Mouse (Mus musculus): ENCODE measurements around the gene Opn4. TPM values are rescaled to one million over a fixed set of nuclear protein-coding genes. Genes with fewer than 3 reads are reported as not detected.

The Opn4 gene
- 0.20 and 0.63 TPM in 2 replicates for polyA plus RNA-seq (2015; fragmentation: Nextera tagmentation; extraction: Ambion mirVana)

DNA sequence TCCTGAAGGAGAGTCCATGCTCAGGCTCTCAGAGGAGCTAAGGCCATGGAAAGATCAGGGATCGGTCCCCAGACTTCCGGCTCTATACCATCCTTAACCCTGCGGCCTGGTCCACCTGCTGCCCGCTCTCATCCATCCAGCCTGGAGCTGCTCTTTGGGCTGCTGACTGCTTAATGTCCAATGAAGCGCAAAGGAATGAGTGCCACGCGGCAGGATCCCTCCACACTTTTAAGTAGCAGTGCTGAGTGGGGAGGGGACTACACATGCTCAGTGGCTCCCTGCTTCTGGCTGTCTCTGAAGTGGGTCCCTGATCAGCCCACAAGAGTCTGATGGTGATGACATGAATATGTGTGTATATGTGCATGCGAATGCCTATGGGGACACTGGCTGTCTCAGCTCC lies at the start of gene Opn4:
Gene Opn4 (minus strand): TSS at position 202 of the 400 bp plus-strand sequence.
- no peaks in the 10 kb centered on the region for H3K36me3 ChIP-seq
- WGBS: 91% methylated on average over 8 of the region's 8 CpGs
- H3K4me2 ChIP-seq: no peak within 1 kb of the TSS
- ATAC-seq (ENCODE audit: insufficient number of reproducible peaks, low FRiP score, low TSS enrichment, low read depth): no peak
- no peaks in the 10 kb centered on the region for H3K4me1 ChIP-seq
- no peak within 1 kb of the TSS for H3K4me3 ChIP-seq
- no peaks in the 10 kb centered on the region for H3K9me3 ChIP-seq
- H3K27ac ChIP-seq: no peak within 1 kb of the TSS
- H3K9ac ChIP-seq: no peak within 1 kb of the TSS
- no peaks in the 10 kb centered on the region for H3K27me3 ChIP-seq

DNA sequence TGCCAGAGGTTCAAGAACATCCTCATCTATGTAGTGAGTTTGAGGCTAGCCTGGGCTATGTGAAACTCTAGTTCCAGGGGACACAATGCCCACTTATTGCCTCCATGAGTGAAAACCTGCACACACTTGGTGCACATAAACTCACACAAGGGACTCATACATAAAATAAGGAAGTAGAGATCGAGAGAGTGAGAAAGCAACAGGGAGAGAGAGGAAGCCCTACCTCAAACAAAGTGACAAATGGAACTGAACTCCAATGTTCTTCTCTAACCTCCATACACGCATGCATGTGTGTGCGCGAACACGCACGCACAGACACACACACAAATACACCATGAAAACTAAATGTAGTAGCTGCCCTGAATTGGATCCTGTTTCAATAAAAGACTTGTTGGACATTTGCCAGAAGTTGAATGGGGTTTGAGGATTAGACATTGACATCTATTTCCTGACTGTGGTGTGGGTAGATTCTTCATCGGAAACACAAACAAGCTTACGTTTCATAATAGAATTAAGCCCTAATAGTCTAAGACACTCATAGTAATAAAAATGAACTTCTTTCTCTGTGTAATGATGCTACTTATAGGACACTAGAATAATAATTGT lies 48.0 kb upstream of the Opn4 start:
- Histone ChIP-seq H3K9ac (no peak overlapping the region), H3K4me1 (no peaks in the 10 kb centered on the region), H3K36me3 (no peaks in the 10 kb centered on the region), H3K4me3 (no peak overlapping the region), H3K27ac (no peak overlapping the region), H3K27me3 (no peaks in the 10 kb centered on the region), H3K4me2 (no peak overlapping the region), H3K9me3 (no peaks in the 10 kb centered on the region)
- WGBS: 78% methylated on average over 8 of the region's 8 CpGs
- ATAC-seq (ENCODE audit: insufficient number of reproducible peaks, low FRiP score, low TSS enrichment, low read depth): no peak

DNA sequence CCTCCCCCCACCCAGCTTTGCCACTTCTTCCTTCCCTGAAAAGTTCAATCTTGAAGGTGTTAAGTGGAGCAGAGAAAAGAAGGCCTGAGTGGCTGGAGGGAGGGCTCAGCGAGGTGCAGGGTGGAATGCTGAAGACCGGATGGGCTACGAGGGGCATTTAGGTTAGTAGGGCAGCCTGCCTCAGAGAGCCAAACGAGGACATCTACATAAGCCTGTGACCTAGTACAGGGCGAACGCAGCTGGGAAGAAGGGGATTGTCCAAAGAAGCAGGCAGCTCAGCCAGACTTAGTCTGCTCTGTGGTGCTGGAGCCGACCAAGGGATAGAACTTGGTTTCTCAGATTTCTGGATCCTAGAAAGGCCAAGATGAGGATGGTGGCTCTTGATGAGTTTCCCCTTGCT lies 44.2 kb upstream of the Opn4 start:
- H3K9ac ChIP-seq: no peak overlapping the region

DNA sequence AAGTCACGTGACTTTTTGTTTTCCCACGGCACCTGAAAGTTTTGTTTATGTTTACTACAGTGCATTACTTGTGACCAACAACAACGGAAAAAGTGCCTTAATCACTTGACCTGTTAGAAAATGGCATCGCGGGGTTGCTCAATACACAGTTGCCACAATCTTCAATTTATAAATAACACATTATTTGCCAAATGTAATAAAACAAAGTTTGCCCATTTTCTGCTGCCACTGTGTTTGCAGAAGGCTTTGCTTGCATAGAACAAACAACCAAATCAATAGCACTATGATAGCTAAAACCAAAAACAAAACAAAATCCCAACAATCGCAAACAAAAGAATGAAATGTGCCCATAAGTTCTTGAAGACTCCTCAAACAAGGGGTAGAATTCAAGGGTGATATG lies 35.8 kb upstream of the Opn4 start:
- Histone ChIP-seq H3K4me3 (no peak overlapping the region), H3K9me3 (no peaks in the 10 kb centered on the region), H3K4me2 (no peak overlapping the region), H3K27ac (no peak overlapping the region), H3K36me3 (no peaks in the 10 kb centered on the region), H3K4me1 (no peaks in the 10 kb centered on the region), H3K9ac (no peak overlapping the region), H3K27me3 (no peaks in the 10 kb centered on the region)
- ATAC-seq (ENCODE audit: insufficient number of reproducible peaks, low FRiP score, low TSS enrichment, low read depth): no peak
- 82% methylated on average over 6 of the region's 6 CpGs for WGBS

More for the DNA sequence above, 44.2 kb upstream of the Opn4 start:
- 61% methylated on average over 7 of the region's 7 CpGs for WGBS
- Histone ChIP-seq H3K9me3 (no peaks in the 10 kb centered on the region), H3K4me3 (no peak overlapping the region), H3K4me2 (no peak overlapping the region), H3K36me3 (no peaks in the 10 kb centered on the region), H3K27me3 (no peaks in the 10 kb centered on the region), H3K27ac (no peak overlapping the region), H3K4me1 (no peaks in the 10 kb centered on the region)
- ATAC-seq (ENCODE audit: insufficient number of reproducible peaks, low FRiP score, low TSS enrichment, low read depth): no peak

DNA sequence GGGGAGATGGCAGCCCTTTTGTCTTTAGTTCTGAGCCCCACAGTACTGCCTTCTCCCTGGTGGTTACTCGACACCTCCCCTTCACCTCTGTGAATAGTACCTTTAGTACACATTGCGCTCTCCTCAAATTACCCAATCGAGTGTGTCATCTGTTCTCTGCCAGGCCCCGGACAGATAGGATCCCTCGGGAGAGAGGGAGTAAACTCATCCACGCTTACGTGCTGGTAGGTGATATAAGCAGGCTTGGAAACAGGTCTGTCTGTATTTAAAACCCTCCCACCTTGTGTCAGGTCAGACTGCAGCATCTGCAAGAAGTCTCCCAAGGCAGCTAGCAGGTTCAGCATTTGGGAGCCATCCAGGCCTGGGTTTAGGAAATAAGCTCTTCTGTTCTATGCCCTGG lies 35.2 kb upstream of the Opn4 start:
- Histone ChIP-seq H3K9me3 (no peaks in the 10 kb centered on the region), H3K9ac (no peak overlapping the region), H3K4me1 (no peaks in the 10 kb centered on the region), H3K4me2 (no peak overlapping the region), H3K27me3 (no peaks in the 10 kb centered on the region), H3K27ac (no peak overlapping the region), H3K4me3 (no peak overlapping the region), H3K36me3 (no peaks in the 10 kb centered on the region)
- WGBS: 37% methylated on average over 7 of the region's 7 CpGs
- no peak for ATAC-seq (ENCODE audit: insufficient number of reproducible peaks, low FRiP score, low TSS enrichment, low read depth)

DNA sequence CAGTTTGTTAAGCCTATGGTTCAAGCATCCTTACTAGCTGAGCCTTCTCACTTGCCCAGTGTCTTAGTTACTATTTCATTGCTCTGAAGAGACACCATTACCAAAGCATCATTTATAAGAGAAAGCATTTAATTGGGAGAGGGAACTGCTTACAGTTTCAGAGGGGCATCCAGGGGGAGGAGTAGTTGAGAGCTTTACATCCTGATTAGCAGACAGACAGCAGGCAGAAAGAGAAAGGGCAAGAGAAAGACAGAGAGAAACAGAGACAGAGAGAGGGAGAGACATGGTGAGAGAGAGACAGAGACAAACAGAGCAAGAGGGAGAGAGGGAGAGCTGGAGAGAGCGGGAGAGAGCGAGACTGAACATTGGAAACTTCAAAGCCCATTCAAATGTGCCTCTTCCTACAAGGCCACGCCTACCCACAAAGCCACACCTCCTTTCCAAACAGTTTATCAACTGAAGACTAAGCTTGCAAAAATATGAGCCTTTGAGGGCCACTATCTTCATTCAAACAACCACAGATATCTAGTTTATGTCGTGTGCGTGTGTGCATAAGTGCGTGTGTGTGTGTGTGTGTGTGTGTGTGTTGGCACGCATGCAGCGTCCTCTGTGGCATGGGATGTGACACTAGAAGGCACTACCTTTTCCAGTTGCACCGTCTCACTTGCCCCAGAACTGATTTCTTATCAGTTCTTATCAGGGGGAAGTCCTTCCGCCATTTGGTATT lies 32.9 kb upstream of the Opn4 start:
- H3K36me3 ChIP-seq: no peaks in the 10 kb centered on the region
- H3K9ac ChIP-seq: no peak overlapping the region
- ATAC-seq (ENCODE audit: insufficient number of reproducible peaks, low FRiP score, low TSS enrichment, low read depth): no peak
- H3K27ac ChIP-seq: no peak overlapping the region
- no peak overlapping the region for H3K4me2 ChIP-seq
- no peaks in the 10 kb centered on the region for H3K4me1 ChIP-seq
- H3K27me3 ChIP-seq: no peaks in the 10 kb centered on the region
- no peak overlapping the region for H3K4me3 ChIP-seq
- no peaks in the 10 kb centered on the region for H3K9me3 ChIP-seq
- WGBS: 72% methylated on average over 10 of the region's 10 CpGs

DNA sequence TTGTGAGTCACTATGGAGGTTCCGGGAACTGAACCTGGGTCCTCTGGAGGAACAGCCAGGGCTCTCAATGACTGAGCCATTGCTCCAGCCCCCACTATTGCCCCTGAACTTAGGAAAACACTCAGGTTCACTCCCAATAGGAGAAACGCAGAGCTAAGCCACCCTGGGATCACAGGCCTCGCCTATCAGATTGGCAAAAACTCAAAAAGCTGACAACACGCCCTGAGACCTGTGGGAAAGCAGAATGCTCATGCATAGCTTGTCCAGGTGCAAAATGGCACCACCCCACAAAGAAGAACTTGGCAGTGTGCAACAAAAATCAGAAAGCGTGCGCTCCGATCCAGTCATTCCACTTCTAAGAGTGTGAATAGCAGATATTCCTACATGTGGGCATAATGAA lies 26.9 kb upstream of the Opn4 start:
- 82% methylated on average over 7 of the region's 7 CpGs for WGBS
- ATAC-seq (ENCODE audit: insufficient number of reproducible peaks, low FRiP score, low TSS enrichment, low read depth): no peak
- Histone ChIP-seq H3K4me1 (no peaks in the 10 kb centered on the region), H3K27ac (no peak overlapping the region), H3K9ac (no peak overlapping the region), H3K4me3 (no peak overlapping the region), H3K27me3 (no peaks in the 10 kb centered on the region), H3K9me3 (no peaks in the 10 kb centered on the region), H3K4me2 (no peak overlapping the region), H3K36me3 (no peaks in the 10 kb centered on the region)

DNA sequence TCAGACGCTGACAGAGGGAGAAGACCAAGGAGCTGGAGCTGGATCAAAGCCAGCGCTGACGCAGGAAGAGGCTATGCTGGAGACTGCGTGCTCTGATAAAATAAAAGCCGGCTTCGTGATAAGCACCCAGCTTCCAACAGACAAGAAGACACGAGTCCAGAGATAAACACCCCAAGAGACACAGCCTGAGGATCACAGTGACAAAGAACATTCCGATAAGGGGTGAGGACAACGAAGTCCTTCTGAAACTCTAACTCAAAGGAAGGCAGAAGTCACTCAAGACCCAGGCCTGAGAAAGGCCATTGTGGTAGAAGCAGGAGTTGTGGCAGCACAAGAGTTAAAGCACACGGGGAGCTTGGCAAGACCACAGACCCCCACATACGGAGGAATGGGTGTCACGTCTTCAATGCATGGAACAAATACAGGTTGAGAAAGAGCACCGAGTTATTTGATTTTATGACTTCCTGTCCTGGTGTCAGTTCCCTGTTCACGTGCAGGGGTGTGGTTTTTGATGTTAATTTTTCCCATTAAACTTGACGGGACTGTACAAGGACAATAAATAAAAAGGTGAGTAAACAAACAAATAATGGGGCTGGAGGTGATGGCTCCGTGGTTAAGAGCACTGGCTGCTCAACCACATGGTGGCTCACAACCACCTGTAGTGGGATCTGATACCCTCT lies 23.7 kb upstream of the Opn4 start:
- Histone ChIP-seq H3K9ac (no peak overlapping the region), H3K4me2 (no peak overlapping the region), H3K27me3 (no peaks in the 10 kb centered on the region), H3K36me3 (no peaks in the 10 kb centered on the region), H3K9me3 (no peaks in the 10 kb centered on the region), H3K4me1 (no peaks in the 10 kb centered on the region), H3K27ac (no peak overlapping the region), H3K4me3 (no peak overlapping the region)
- no peak for ATAC-seq (ENCODE audit: insufficient number of reproducible peaks, low FRiP score, low TSS enrichment, low read depth)
- 62% methylated on average over 16 of the region's 16 CpGs for WGBS

DNA sequence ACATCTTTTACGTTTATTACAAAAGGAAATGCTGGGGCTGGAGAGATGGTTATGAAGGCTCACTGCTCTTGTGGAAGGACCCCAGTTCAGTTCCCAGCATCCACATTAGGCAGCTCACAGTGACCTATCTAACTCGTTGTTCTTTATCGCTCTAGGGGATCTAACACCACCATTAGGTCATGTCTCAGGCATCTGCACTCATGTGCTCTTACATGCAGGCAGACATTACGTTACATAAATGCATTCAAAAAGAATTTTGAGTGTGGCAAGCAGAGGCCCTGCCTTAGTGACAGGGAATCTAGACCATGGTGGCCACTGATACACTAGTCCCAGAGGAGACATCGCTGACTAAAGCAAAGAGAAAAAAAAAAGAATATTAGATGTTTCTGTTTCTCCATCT lies 23.1 kb upstream of the Opn4 start:
- ATAC-seq (ENCODE audit: insufficient number of reproducible peaks, low FRiP score, low TSS enrichment, low read depth): no peak
- H3K9ac ChIP-seq: no peak overlapping the region
- no peak overlapping the region for H3K27ac ChIP-seq
- no peaks in the 10 kb centered on the region for H3K36me3 ChIP-seq
- H3K4me3 ChIP-seq: no peak overlapping the region
- no peaks in the 10 kb centered on the region for H3K9me3 ChIP-seq
- H3K4me2 ChIP-seq: no peak overlapping the region
- H3K4me1 ChIP-seq: no peaks in the 10 kb centered on the region
- H3K27me3 ChIP-seq: no peaks in the 10 kb centered on the region
- 74% methylated on average over 5 of the region's 5 CpGs for WGBS

DNA sequence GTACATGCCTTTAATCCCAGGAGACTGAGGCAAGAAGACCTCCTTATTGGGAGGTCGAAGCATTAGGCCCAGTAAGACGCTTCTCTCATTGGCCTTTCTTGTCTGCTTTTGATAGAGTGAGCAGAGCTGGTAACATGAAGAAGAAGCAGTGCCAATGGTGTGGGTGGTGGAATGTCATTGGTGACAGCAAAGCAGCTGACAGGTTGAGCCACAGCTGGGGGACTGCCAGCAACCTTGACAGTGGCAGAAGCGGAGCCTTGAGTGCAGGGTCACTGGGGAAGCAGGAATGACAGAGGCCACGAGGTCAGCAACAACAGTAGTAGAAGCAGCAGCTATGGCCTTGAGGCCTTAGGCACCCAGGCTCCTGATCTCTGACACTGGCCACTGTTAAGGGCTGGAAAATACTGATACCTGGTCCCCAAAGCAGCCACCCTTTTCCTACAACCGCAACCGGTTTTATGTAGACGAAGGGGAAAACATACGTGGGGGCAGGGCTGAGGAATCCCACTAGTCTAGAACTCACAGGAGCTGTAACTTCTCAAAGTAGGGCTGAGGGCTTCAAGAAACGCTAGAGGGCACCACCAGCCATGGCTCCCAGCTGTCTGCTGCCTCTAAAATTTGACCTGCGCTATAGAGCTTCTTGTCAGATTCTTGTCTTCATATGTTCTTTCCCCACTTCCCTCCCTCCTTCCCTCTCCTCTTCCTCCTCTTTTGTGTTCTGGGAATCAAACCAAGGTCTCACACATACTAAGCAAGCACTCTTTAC lies 20.9 kb upstream of the Opn4 start:
- peaks cover 7% of the 10 kb centered on the region for H3K27me3 ChIP-seq
- H3K4me3 ChIP-seq: no peak overlapping the region
- WGBS: 34% methylated on average over 10 of the region's 10 CpGs

DNA sequence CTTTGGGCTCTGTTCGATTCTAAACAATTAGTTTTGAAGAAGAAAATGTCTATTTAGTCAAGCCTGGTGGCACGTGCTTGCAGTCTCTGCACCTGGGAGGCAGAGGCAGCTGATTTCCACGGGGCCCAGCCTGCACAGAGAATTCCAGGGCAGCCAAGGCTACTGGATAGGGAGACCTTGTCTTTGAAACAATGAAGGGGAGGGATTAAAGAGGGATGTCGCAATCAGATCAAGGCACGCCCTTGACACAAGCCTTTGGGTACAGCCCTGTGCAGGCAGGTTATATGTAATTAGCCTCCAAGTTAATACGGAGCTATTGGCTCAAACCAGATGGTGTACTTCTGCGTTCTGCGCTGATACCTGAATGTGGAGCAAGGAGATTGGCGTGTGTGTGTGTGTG lies 18.9 kb upstream of the Opn4 start:
- Histone ChIP-seq H3K9me3 (no peaks in the 10 kb centered on the region), H3K4me1 (peaks cover 9% of the 10 kb centered on the region; the same call in 1 of the 2 replicates), H3K27me3 (peaks cover 24% of the 10 kb centered on the region), H3K4me2 (no peak overlapping the region), H3K4me3 (no peak overlapping the region), H3K36me3 (no peaks in the 10 kb centered on the region), H3K9ac (no peak overlapping the region), H3K27ac (no peak overlapping the region)
- ATAC-seq (ENCODE audit: insufficient number of reproducible peaks, low FRiP score, low TSS enrichment, low read depth): no peak
- WGBS: 32% methylated on average over 9 of the region's 9 CpGs

More for the DNA sequence above, 20.9 kb upstream of the Opn4 start:
- Histone ChIP-seq H3K36me3 (no peaks in the 10 kb centered on the region), H3K9ac (no peak overlapping the region), H3K27ac (no peak overlapping the region), H3K4me2 (no peak overlapping the region), H3K9me3 (no peaks in the 10 kb centered on the region), H3K4me1 (no peaks in the 10 kb centered on the region)
- ATAC-seq (ENCODE audit: insufficient number of reproducible peaks, low FRiP score, low TSS enrichment, low read depth): no peak

DNA sequence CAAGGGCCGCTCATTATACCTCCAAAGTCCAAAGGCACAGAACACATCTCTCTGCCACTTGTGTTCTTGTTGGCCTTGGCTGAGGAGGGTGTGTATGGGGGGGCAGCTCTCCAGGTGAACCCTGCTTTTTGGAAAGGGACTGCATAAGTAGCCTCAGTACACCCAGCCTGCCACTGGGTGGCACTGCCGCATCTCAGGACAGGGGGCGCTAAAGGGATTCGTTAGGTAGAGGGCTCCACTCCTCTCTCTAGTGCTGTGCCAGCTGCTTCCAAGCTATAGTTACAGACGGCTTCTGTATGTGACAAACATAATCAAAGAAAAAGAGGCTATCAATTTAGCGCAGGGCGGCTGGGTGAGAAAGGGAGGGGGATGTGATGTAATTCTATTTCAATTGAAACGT lies 16.9 kb upstream of the Opn4 start:
- 3% methylated on average over 8 of the region's 8 CpGs for WGBS
- no peak overlapping the region for H3K4me2 ChIP-seq
- H3K27ac ChIP-seq: no peak overlapping the region
- H3K9me3 ChIP-seq: no peaks in the 10 kb centered on the region
- peaks cover 9% of the 10 kb centered on the region; the same call in 1 of the 2 replicates for H3K4me1 ChIP-seq
- no peaks in the 10 kb centered on the region for H3K36me3 ChIP-seq
- peaks cover 30% of the 10 kb centered on the region for H3K27me3 ChIP-seq
- H3K9ac ChIP-seq: no peak overlapping the region
- H3K4me3 ChIP-seq: no peak overlapping the region
- no peak for ATAC-seq (ENCODE audit: insufficient number of reproducible peaks, low FRiP score, low TSS enrichment, low read depth)

Data from limb, embryonic 15.5 days (tissue).